Mouse (Mus musculus) kidney, embryonic 16.5 days (tissue): ENCODE results near the gene Postn. TPM values are rescaled to one million over a fixed set of nuclear protein-coding genes. Genes with fewer than 3 reads are reported as not detected.
A peak's percentile ranks its signal among the peaks of the same experiment; 100 is the strongest.

ENCODE experiments used
- ATAC-seq: fragments of 200-750 bp; cut with Nextera tagmentation; 2 replicates; pipeline ENCODE4 v1.8.0; 2017; ENCODE audit warnings: moderate TSS enrichment; ENCODE audit not compliant: low FRiP score, low TSS enrichment
- H3K27ac ChIP-seq: fragments of 300-500 bp; sonication (generic); 2 replicates; pipeline ENCODE4 v1.5.1; 2014; ENCODE audit warnings: low read length
- H3K27me3 ChIP-seq: fragments of 300-500 bp; sonication (generic); 2 replicates; pipeline ENCODE4 v1.6.1; 2014; ENCODE audit warnings: low read length, control low read depth, mixed read lengths; ENCODE audit not compliant: insufficient read depth
- H3K36me3 ChIP-seq: fragments of 300-500 bp; sonication (generic); 2 replicates; pipeline ENCODE4 v1.6.1; 2014; ENCODE audit warnings: low read length, control low read depth, mixed read lengths; ENCODE audit not compliant: insufficient read depth
- H3K4me1 ChIP-seq: fragments of 300-500 bp; sonication (generic); 2 replicates; pipeline ENCODE4 v1.6.1; 2014; ENCODE audit warnings: low read length, control low read depth, mixed read lengths; ENCODE audit not compliant: insufficient read depth
- H3K4me2 ChIP-seq: fragments of 300-500 bp; sonication (generic); replicated peaks from 2 replicates; pipeline ENCODE4 v1.6.1; 2014; ENCODE audit warnings: low read depth, low read length
- H3K4me3 ChIP-seq: fragments of 300-500 bp; sonication (generic); 2 replicates; pipeline ENCODE4 v1.5.1; 2014; ENCODE audit warnings: mild to moderate bottlenecking, low read length
- H3K9ac ChIP-seq: fragments of 300-500 bp; sonication (generic); replicated peaks from 2 replicates; pipeline ENCODE4 v1.6.1; 2014; ENCODE audit warnings: low read length
- H3K9me3 ChIP-seq: fragments of 300-500 bp; sonication (generic); 2 replicates; pipeline ENCODE4 v1.6.1; 2016; ENCODE audit warnings: low read length, control low read depth
- WGBS: fragments of 180-500 bp; shearing (Covaris S2); extraction: QIAGEN DNeasy Blood & Tissue Kit; methylation state at CpG from one replicate; pipeline ENCODE4 v1.1.7; 2014; 5-methylcytosine and 5-hydroxymethylcytosine counted together
- polyA plus RNA-seq: library from polyadenylated mRNA; unstranded; fragments of >200 nt; fragmentation: Nextera tagmentation; extraction: Ambion mirVana; gene quantifications from 2 replicates; pipeline ENCODE4 v1.2.1, GENCODE M21; 2015

Gene Postn
- polyA plus RNA-seq = 108 and 117 TPM in 2 replicates

GRCm38 (mm10) chr3:54360897-54361296 lies at the start of gene Postn:
TSS of gene Postn (plus strand) at chr3:54361109.
- no peaks in the 10 kb centered on the region for H3K27me3 ChIP-seq
- no peaks in the 10 kb centered on the region for H3K9me3 ChIP-seq
- no peak for ATAC-seq
- H3K27ac ChIP-seq = no peak within 1 kb of the TSS
- no peaks in the 10 kb centered on the region for H3K36me3 ChIP-seq
- 30% methylated on average over 6 of the region's 6 CpGs for WGBS
- H3K4me2 ChIP-seq = 0 out of 2 replicates have a peak within 1 kb of the TSS, but pooled peaks have one; percentile 10
- peak within 1 kb of the TSS; percentile 32 for H3K4me3 ChIP-seq
- H3K4me1 ChIP-seq = peaks cover 19% of the 10 kb centered on the region
- peak within 1 kb of the TSS; percentile 41; the same call in 1 of the 2 replicates for H3K9ac ChIP-seq

GRCm38 (mm10) chr3:54314055-54314454 lies 46.9 kb upstream of the Postn start:
- H3K27me3 ChIP-seq = no peaks in the 10 kb centered on the region

GRCm38 (mm10) chr3:54352891-54353652 lies 7.8 kb upstream of the Postn start:
- Histone ChIP-seq H3K9me3 (no peaks in the 10 kb centered on the region), H3K4me3 (no peak overlapping the region), H3K36me3 (no peaks in the 10 kb centered on the region), H3K4me2 (no peak overlapping the region), H3K27me3 (no peaks in the 10 kb centered on the region; the same call in 1 of the 2 replicates), H3K27ac (no peak overlapping the region), H3K9ac (no peak overlapping the region), H3K4me1 (peaks cover 1% of the 10 kb centered on the region; the same call in 1 of the 2 replicates)
- peak; percentile 54; the same call in 1 of the 2 replicates for ATAC-seq
- WGBS = 30% methylated on average over 9 of the region's 9 CpGs

More at GRCm38 (mm10) chr3:54314055-54314454, 46.9 kb upstream of the Postn start:
- 81% methylated on average over 2 of the region's 2 CpGs for WGBS
- Histone ChIP-seq H3K4me1 (peaks cover 9% of the 10 kb centered on the region), H3K9ac (no peak overlapping the region), H3K36me3 (no peaks in the 10 kb centered on the region), H3K4me2 (no peak overlapping the region), H3K27ac (no peak overlapping the region), H3K9me3 (no peaks in the 10 kb centered on the region; the same call in 1 of the 2 replicates), H3K4me3 (no peak overlapping the region)
- no peak for ATAC-seq

GRCm38 (mm10) chr3:54357561-54357960 lies 3.3 kb upstream of the Postn start:
- Histone ChIP-seq H3K4me2 (no peak overlapping the region), H3K9me3 (no peaks in the 10 kb centered on the region), H3K9ac (no peak overlapping the region), H3K36me3 (no peaks in the 10 kb centered on the region), H3K4me1 (peaks cover 19% of the 10 kb centered on the region), H3K27ac (no peak overlapping the region), H3K4me3 (no peak overlapping the region), H3K27me3 (no peaks in the 10 kb centered on the region)
- ATAC-seq = peak; percentile 29; the same call in 1 of the 2 replicates
- 69% methylated on average over 3 of the region's 3 CpGs for WGBS

GRCm38 (mm10) chr3:54358463-54359189 lies 2.3 kb upstream of the Postn start:
- WGBS = 13% methylated on average over 15 of the region's 15 CpGs
- Histone ChIP-seq H3K4me3 (peak overlapping the region; percentile 15), H3K4me2 (peak overlapping the region; percentile 52), H3K4me1 (peaks cover 19% of the 10 kb centered on the region), H3K9ac (peak overlapping the region; percentile 51), H3K27me3 (no peaks in the 10 kb centered on the region), H3K9me3 (no peaks in the 10 kb centered on the region), H3K27ac (peak overlapping the region; percentile 58), H3K36me3 (no peaks in the 10 kb centered on the region)
- peak; percentile 91 for ATAC-seq

GRCm38 (mm10) chr3:54361656-54362055 lies 747 bp downstream of the Postn start:
- Histone ChIP-seq H3K4me3 (peak overlapping the region; percentile 11), H3K36me3 (no peaks in the 10 kb centered on the region), H3K9me3 (no peaks in the 10 kb centered on the region), H3K4me1 (peaks cover 19% of the 10 kb centered on the region), H3K27ac (no peak overlapping the region), H3K9ac (no peak overlapping the region), H3K4me2 (no peak overlapping the region), H3K27me3 (no peaks in the 10 kb centered on the region)
- no peak for ATAC-seq

- no peak for ATAC-seq
- no peaks in the 10 kb centered on the region for H3K9me3 ChIP-seq
- no peaks in the 10 kb centered on the region for H3K27me3 ChIP-seq
- no peaks in the 10 kb centered on the region for H3K36me3 ChIP-seq
- no peak overlapping the region for H3K4me3 ChIP-seq
- no peaks in the 10 kb centered on the region for H3K4me1 ChIP-seq
- no peak overlapping the region for H3K27ac ChIP-seq
- 97% methylated on average over 1 of the region's 1 CpGs for WGBS
- H3K9ac ChIP-seq = no peak overlapping the region
- no peak overlapping the region for H3K4me2 ChIP-seq
These were observed 10.1 kb downstream of the Postn start for GRCm38 (mm10) chr3:54371015-54371414.

GRCm38 (mm10) chr3:54372625-54373024 lies 11.7 kb downstream of the Postn start:
- Histone ChIP-seq H3K9ac (no peak overlapping the region), H3K36me3 (no peaks in the 10 kb centered on the region), H3K4me2 (no peak overlapping the region), H3K27ac (no peak overlapping the region), H3K27me3 (no peaks in the 10 kb centered on the region), H3K4me1 (no peaks in the 10 kb centered on the region), H3K4me3 (no peak overlapping the region), H3K9me3 (no peaks in the 10 kb centered on the region)
- 54% methylated on average over 6 of the region's 6 CpGs for WGBS
- no peak for ATAC-seq

- ATAC-seq = no peak
- no peaks in the 10 kb centered on the region for H3K9me3 ChIP-seq
- no peak overlapping the region for H3K4me3 ChIP-seq
- 87% methylated on average over 6 of the region's 6 CpGs for WGBS
- H3K27me3 ChIP-seq = no peaks in the 10 kb centered on the region
- H3K36me3 ChIP-seq = no peaks in the 10 kb centered on the region
- H3K4me2 ChIP-seq = no peak overlapping the region
- no peak overlapping the region for H3K9ac ChIP-seq
- no peak overlapping the region for H3K27ac ChIP-seq
- H3K4me1 ChIP-seq = no peaks in the 10 kb centered on the region
These were observed 15.1 kb downstream of the Postn start for GRCm38 (mm10) chr3:54376014-54376413.

GRCm38 (mm10) chr3:54377647-54378046 lies 16.7 kb downstream of the Postn start:
- H3K4me2 ChIP-seq = no peak overlapping the region
- no peaks in the 10 kb centered on the region for H3K27me3 ChIP-seq
- no peak overlapping the region for H3K9ac ChIP-seq
- no peak; the same call in 1 of the 2 replicates for ATAC-seq
- 24% methylated on average over 2 of the region's 2 CpGs for WGBS
- H3K4me1 ChIP-seq = no peaks in the 10 kb centered on the region
- H3K9me3 ChIP-seq = no peaks in the 10 kb centered on the region
- no peaks in the 10 kb centered on the region for H3K36me3 ChIP-seq
- no peak overlapping the region for H3K4me3 ChIP-seq
- no peak overlapping the region for H3K27ac ChIP-seq
